Mouse (Mus musculus) left cerebral cortex, adult 2 months (tissue): ENCODE results near the gene Chadl. TPM values are rescaled to one million over a fixed set of nuclear protein-coding genes. Genes with fewer than 3 reads are reported as not detected.
A peak's percentile ranks its signal among the peaks of the same experiment; 100 is the strongest.

Experiments
- DNase-seq, 2 experiments: peaks; one replicate each; pipeline ENCODE4 v3.0.0; 2021 to 2022; ENCODE audit warnings: low spot score in 2 of 2, mixed read lengths in 1 of 2; ENCODE audit errors: extremely low spot score in 1 of 2
- H3K27ac ChIP-seq: fragments of 200-600 bp; 2 replicates; pipeline ENCODE4 v1.8.1; 2022
- H3K4me3 ChIP-seq: fragments of 200-600 bp; 2 replicates; pipeline ENCODE4 v1.8.1; 2022
- CTCF ChIP-seq: fragments of 200-600 bp; IDR thresholded peaks from 2 replicates; pipeline ENCODE4 v1.8.1; 2022; ENCODE audit warnings: antibody characterized with exemption, mild to moderate bottlenecking, moderate library complexity
- intact Hi-C: fragments of 180-260 bp; cut with DNase I; formaldehyde crosslinking; loops from one replicate; pipeline ENCODE4 v1.15.1; 2025
- total RNA-seq, 2 experiments: library from RNA; stranded (reverse); gene quantifications; 2 replicates each; pipeline ENCODE4 v1.2.3; 2021

Chadl gene
- total RNA-seq, 2 experiments from 2014 or later, result 12.2 to 13.8 TPM

GRCm38 (mm10) chr15:81698532-81698931 lies 1.4 kb upstream of the Chadl start:
- DNase-seq, result no peak
- Histone ChIP-seq H3K27ac (no peak overlapping the region), H3K4me3 (no peak overlapping the region)
- TF ChIP-seq CTCF, result no peak
- intact Hi-C loops, result no loop called here

- DNase-seq, result no peak
Measured at GRCm38 (mm10) chr15:81697847-81698246, 760 bp upstream of the Chadl start.

DNA sequence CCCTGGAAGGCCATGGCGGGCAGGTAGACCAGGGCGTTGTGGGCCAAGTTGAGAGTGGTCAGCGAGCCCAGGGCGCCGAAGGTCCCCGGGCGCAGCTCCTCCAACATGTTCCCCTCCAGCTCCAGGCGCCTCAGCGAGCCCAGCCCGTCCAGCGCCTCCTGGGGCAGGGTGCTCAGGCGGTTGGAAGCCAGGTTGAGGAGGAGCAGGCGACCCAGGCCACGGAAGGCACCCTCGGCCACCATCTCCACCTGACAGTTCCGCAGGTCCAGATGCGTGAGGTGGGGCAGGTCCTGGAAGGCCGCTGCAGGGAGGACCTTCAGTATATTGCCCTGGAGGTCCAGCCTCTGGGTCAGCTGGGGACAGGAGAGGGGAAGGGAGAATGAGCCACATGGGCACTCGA lies 2.2 kb downstream of the Chadl start:
- no peak for TF ChIP-seq CTCF
- intact Hi-C loops, result no loop called here
- Histone ChIP-seq H3K27ac (no peak overlapping the region; the same call in 1 of the 2 replicates), H3K4me3 (peak overlapping the region; percentile 55)
- no peak for DNase-seq

More at GRCm38 (mm10) chr15:81697847-81698246, 760 bp upstream of the Chadl start:
- TF ChIP-seq CTCF, result peak; percentile 73
- Histone ChIP-seq H3K4me3 (no peak overlapping the region), H3K27ac (no peak overlapping the region)
- intact Hi-C loops, result no loop called here

GRCm38 (mm10) chr15:81693967-81694881 lies 2.9 kb downstream of the Chadl start:
- peak; percentile 63 for TF ChIP-seq CTCF
- H3K27ac ChIP-seq, result peak overlapping the region; percentile 53
- peak overlapping the region; percentile 55 for H3K4me3 ChIP-seq
- DNase-seq, result peak; percentile 76 to 78
- intact Hi-C loops, result no loop called here

DNA sequence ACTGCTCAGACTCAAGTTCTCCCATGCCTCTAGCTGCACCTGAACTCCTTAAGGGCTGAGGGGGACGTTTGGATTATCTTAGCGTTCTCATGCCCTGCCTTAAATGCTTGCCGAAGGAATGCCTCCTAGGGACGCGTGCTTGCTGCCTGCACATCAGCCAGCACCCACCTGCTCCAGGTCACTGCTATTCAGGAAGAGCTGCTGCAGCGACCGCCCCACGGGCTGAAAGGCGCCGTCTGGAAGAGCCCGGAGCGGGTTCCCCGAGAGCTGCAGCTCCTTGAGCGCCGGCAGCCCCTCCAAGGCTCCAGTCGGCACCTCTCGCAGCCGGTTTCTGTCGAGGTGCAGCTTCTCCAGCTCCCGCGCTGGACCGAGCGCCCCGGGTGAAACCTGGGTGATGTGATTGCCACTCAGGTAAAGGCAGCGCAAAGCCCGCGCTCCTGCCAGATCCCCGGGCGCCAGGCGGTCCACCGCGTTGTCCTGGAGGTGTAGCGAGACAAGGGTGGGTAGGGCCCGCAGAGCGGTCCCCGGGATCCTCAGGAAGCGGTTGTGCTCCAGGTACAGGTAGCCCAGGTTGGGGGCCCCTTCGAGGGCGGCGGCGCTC lies 3.6 kb downstream of the Chadl start:
- peak in 1 of 2 experiments; percentile 19 for DNase-seq
- TF ChIP-seq CTCF, result no peak
- Histone ChIP-seq H3K27ac (peak overlapping the region; percentile 28; the same call in 1 of the 2 replicates), H3K4me3 (peak overlapping the region; percentile 55)
- intact Hi-C loops, result no loop called here

DNA sequence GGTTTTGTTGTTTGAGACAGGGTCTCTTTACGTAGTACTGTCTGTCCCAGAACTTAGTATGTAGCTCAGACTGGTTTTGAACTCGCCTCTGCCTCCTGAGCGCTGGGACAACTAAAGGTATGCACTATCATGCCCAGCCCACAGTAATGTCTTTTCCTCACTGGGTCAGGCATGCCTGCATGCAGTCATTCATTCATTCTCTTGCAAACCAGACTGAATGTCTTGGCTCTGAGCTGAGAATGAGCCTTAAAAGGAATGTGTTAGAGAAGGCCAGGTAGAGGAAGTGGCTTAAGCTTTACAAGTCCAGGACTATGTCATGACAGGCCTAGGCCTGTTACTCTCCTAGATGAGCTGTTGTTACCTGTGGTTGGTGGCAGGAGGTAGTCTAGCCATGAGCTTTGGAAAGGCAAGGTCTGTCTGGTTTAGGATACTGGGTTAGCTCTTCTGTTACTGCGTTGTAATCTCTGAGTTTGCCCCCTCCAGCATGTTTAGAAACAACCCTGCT lies 16.7 kb downstream of the Chadl start:
- intact Hi-C loops, result no loop called here
- Histone ChIP-seq H3K27ac (no peak overlapping the region), H3K4me3 (no peak overlapping the region)
- no peak for TF ChIP-seq CTCF
- no peak for DNase-seq

DNA sequence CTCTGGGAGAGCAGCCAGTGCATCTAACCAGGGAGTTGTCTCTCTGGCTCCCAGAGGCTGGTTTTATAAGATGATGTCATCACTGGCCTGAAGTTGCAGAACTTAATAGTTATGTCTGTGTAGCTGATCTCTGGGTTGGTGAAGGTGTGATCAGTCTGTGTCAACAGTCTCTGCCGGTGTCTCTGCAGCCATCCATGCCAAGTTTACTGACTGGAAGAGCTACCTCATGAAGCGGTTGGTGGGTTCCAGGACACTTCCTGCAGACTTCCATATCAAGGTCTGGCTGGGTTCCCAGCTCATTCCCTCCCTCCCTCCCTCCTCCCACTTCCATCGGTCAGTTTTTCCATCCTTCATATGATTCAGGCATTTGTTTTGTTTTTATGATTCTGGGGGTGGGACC lies 20.4 kb downstream of the Chadl start:
- DNase-seq, result no peak
- TF ChIP-seq CTCF, result no peak
- intact Hi-C loops, result no loop called here
- Histone ChIP-seq H3K4me3 (no peak overlapping the region), H3K27ac (no peak overlapping the region)

DNA sequence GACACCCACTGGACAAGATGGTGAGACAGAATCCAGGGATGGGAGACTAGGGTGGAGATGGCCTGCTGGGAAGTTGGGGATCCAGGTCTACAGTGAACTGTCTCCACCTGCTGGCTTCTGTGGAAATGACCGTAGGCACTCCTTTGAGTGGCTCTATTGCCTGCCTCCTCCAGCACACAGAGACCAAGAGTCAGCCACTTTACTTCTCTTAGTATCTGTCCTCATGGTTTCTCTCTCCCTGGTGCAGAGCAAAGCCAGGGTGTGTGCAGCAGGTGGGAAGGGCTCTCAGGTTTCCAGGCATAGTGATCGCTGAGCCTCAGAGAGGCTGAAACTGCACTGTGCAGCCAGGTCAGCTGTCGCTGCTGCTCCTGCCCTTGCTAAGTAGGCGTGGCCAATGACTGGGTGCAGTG lies 26.9 kb downstream of the Chadl start:
- peak in 1 of 2 experiments; percentile 32 for DNase-seq
- no peak overlapping the region for H3K4me3 ChIP-seq
- no peak overlapping the region for H3K27ac ChIP-seq
- intact Hi-C loops, result no loop called here
- TF ChIP-seq CTCF, result peak; percentile 55

DNA sequence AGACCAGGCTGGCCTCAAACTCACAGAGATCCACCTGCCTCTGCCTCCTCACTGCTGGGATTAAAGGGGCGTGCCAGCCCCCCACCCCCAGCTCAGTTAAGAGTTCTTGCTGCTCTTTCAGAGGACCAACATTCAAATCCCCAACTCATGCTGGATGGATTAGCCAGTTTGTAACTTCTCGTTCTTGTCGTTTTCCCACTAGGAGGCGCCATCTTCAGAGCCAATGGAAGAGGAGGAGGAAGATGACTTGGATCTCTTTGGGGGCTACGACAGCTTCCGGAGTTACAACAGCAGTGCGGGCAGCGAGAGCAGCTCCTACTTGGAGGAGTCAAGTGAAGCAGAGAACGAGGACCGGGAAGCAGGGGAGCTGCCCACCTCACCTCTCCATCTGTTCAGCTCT lies 30.1 kb downstream of the Chadl start:
- no peak overlapping the region for H3K27ac ChIP-seq
- H3K4me3 ChIP-seq, result no peak overlapping the region
- TF ChIP-seq CTCF, result no peak; the same call in 1 of the 2 replicates
- intact Hi-C loops, result no loop called here
- no peak for DNase-seq

GRCm38 (mm10) chr15:81663697-81664561 lies 33.2 kb downstream of the Chadl start, which contains the start of gene L3mbtl2:
TSS of gene L3mbtl2 (plus strand) at chr15:81663889.
- intact Hi-C loops, result no loop called here
- peak; percentile 90 to 92 for DNase-seq
- peak; percentile 36 for TF ChIP-seq CTCF
- peak within 1 kb of the TSS; percentile 98 for H3K4me3 ChIP-seq
- peak within 1 kb of the TSS; percentile 54 for H3K27ac ChIP-seq

DNA sequence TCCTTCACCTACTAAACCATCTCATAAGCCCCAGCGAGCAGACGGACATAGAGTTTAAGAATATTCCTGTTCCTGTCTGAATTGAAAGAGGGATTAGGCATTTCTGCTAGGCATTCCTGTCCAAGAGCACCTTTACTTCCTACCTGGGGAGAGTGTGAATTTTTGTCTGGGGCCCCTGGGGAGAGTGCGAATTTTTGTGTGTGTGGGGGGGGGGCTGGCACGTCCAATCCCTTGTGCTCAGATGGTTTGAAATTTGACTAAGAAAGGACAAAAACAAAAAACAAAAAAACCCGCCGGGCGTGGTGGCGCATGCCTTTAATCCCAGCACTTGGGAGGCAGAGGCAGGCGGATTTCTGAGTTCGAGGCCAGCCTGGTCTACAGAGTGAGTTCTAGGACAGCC lies 33.8 kb downstream of the Chadl start:
- intact Hi-C loops, result no loop called here
- Histone ChIP-seq H3K27ac (no peak overlapping the region), H3K4me3 (peak overlapping the region; percentile 98)
- DNase-seq, result no peak
- no peak for TF ChIP-seq CTCF
